Comparison of ENCODE assay signal across 11 mouse cellular contexts in genomic region chr4:83206803-83207586, GRCm38 (mm10).
DNase-seq lines count a peak whose midpoint lies in the region; ATAC-seq and TF ChIP-seq lines count a peak whose summit lies in the region.
"Had no signal": no experiment of that assay in that cellular context is flagged by ENCODE, and none has a peak within 500 bp of the region (broad histone marks: within the 10 kb centered on the region; RNA-seq: fewer than 3 reads in every experiment).

No protein-coding gene starts in this region.

- peak overlapping the region; percentile 43 for H3K4me2 ChIP-seq in forebrain, embryonic 16.5 days (ENCODE audit: low read length)
- peak overlapping the region; percentile 26 for H3K4me2 ChIP-seq in midbrain, embryonic 16.5 days (ENCODE audit: low read length)

- DNase-seq in cerebellum, adult 11 months, result peak; percentile 57
- no peak for DNase-seq in cerebellum, postnatal 14 days
- peak; percentile 96 for DNase-seq in brain, embryonic 14.5 days (ENCODE audit: low read depth)
- no peak for DNase-seq in adrenal gland, postnatal 10 days
- no peak for DNase-seq in heart, adult 8-10 months (ENCODE audit: low spot score)
- no peak for DNase-seq in adrenal gland, postnatal 4 days (ENCODE audit: low spot score in 2 of 2)
- DNase-seq: embryo, embryonic 11 days; kidney, adult 8-10 months had no signal

- no peak for TF ChIP-seq CTCF in brain, embryonic 14.5 days (IDR thresholded peaks at IDR 0.05; ENCODE audit: borderline replicate concordance, extremely low read depth, insufficient read depth, insufficient read length)

- no peaks in the 10 kb centered on the region for H3K9me3 ChIP-seq in forebrain, embryonic 16.5 days (ENCODE audit: control insufficient read depth, low read length)
- H3K9me3 ChIP-seq in midbrain, embryonic 16.5 days (replicated peaks; ENCODE audit: control insufficient read depth, low read length, poor library complexity, severe bottlenecking), result no peaks in the 10 kb centered on the region

- H3K27me3 ChIP-seq in forebrain, embryonic 16.5 days (replicated peaks; ENCODE audit: control insufficient read depth, insufficient read depth, low read length), result no peaks in the 10 kb centered on the region
- H3K27me3 ChIP-seq in midbrain, embryonic 16.5 days (ENCODE audit: control insufficient read depth, insufficient read depth, low read depth, low read length), result no peaks in the 10 kb centered on the region

- ATAC-seq in forebrain, embryonic 16.5 days, result peak; percentile 84
- ATAC-seq in midbrain, embryonic 16.5 days, result peak; percentile 85

- 0 out of 2 replicates have a peak overlapping the region, but pooled peaks have one; percentile 14 for H3K4me3 ChIP-seq in forebrain, embryonic 16.5 days (replicated peaks; ENCODE audit: low read length)
- no peak overlapping the region for H3K4me3 ChIP-seq in midbrain, embryonic 16.5 days (ENCODE audit: low read depth, low read length)
- H3K4me3 ChIP-seq: megakaryocyte, embryonic 14.5 days had no signal

- H3K9ac ChIP-seq in forebrain, embryonic 16.5 days (replicated peaks; ENCODE audit: low read depth, low read length), result peak overlapping the region; percentile 44
- no peak overlapping the region for H3K9ac ChIP-seq in midbrain, embryonic 16.5 days (ENCODE audit: low read depth, low read length)

- 6% methylated on average over 10 of the region's 10 CpGs for WGBS in forebrain, embryonic 16.5 days
- WGBS in midbrain, embryonic 16.5 days, result 35% methylated on average over 10 of the region's 10 CpGs

- H3K36me3 ChIP-seq in forebrain, embryonic 16.5 days (ENCODE audit: control insufficient read depth, insufficient read depth), result no peaks in the 10 kb centered on the region
- H3K36me3 ChIP-seq in midbrain, embryonic 16.5 days (ENCODE audit: control insufficient read depth, insufficient read depth, low read length), result no peaks in the 10 kb centered on the region

- TF ChIP-seq POLR2A in brain, embryonic 14.5 days (IDR thresholded peaks at IDR 0.05; ENCODE audit: borderline replicate concordance, extremely low read depth, insufficient read depth, insufficient read length, poor library complexity, severe bottlenecking), result no peak

- peaks cover 24% of the 10 kb centered on the region for H3K4me1 ChIP-seq in forebrain, embryonic 16.5 days (replicated peaks; ENCODE audit: control insufficient read depth, insufficient read depth, low read length)
- peaks cover 11% of the 10 kb centered on the region for H3K4me1 ChIP-seq in midbrain, embryonic 16.5 days (ENCODE audit: control insufficient read depth, insufficient read depth, low read length)

- H3K27ac ChIP-seq in forebrain, embryonic 16.5 days (ENCODE audit: low read length), result peak overlapping the region; percentile 95
- peak overlapping the region; percentile 77 for H3K27ac ChIP-seq in midbrain, embryonic 16.5 days (ENCODE audit: low read length)

Comparison
In these comparisons a context has a peak if more than half of its experiments do, and no peak if none do; other contexts are left out.
1. DNase-seq: peak in cerebellum, adult 11 months (single experiment) and brain, embryonic 14.5 days (single experiment); none in cerebellum, postnatal 14 days (0 of 2), adrenal gland, postnatal 10 days (single experiment), heart, adult 8-10 months (single experiment) and adrenal gland, postnatal 4 days (0 of 2).